Mouse (Mus musculus) T-helper 1 cell (primary cell): ENCODE measurements around the gene Olfr1480.

Experiments used
- in situ Hi-C: fragments of 300-600 bp; cut with MboI, MseI; formaldehyde crosslinking; loops from one replicate; pipeline ENCODE4 v1.15.1; 2025; ENCODE audit warnings: high pct_unique_total_duplicates

The Olfr1480 gene

DNA sequence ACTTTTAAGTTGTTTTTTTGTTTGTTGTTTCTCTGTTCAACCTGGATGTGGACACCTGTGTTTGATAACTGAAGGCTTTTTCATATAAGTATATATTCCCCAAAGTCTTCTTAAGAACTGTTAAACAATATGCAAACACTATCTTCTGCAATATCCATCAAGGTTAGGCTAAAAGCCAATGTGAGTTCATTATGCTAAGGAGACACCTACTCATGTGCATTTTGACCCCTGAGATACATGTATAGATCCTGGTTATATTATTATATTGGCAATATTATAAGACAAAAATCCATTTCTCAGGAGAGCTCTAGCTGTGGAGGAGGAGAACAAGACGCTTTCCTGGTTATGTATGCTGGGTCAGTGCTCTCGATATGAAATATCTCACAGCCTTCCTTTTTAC lies at the start of gene Olfr1480:
TSS of gene Olfr1480 (plus strand) at position 301 of the 400 bp plus-strand sequence.
- in situ Hi-C loops = no loop called here

DNA sequence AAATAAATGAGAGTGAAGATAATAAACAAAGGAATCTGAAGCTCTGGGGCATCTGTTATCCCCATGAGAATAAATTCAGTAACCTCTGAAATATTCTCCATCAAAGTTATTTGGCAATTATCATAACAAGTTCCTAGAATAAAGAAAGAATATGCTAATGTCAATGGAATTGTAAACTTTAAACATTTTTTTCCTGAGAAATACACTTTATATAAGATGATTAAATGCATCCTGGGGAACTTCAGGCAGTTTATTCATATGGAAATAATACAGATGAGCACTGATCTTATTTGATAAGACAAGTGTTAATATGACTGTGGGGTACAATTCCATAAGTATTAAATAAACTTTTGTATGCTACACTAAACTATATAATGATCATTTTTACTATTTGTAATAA lies 47.6 kb upstream of the Olfr1480 start, which contains the start of gene Olfr1475:
TSS of gene Olfr1475 (minus strand) at position 101 of the 400 bp plus-strand sequence.
- in situ Hi-C loops = no loop called here

DNA sequence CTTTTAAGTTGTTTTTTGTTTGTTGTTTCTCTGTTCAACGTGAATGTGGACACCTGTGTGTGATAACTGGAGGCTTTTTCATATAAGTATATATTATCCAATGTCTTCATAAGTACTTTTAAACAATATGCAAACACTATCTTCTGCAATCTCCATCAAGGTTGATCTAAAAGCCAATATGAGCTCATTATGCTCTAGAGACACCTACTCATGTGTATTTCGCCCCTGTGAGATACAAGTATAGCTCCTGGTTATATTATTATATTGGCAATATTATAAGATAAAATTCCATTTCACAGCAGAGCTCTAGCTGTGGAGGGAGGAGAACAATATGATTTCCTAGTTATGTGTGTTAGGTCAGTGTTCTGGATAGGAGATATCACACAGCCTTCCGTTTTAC lies 27.5 kb upstream of the Olfr1480 start, which contains the start of gene Olfr1477:
TSS of gene Olfr1477 (plus strand) at position 301 of the 400 bp plus-strand sequence.
- in situ Hi-C loops = no loop called here
